Mouse (Mus musculus) neural tube, embryonic 10.5 days (tissue): ENCODE results near the gene Padi1.
A peak's percentile ranks its signal among the peaks of the same experiment; 100 is the strongest.

Source experiments
- DNase-seq: peaks from one replicate; pipeline ENCODE4 v3.0.0-alpha.2; 2017; ENCODE audit warnings: low spot score; ENCODE audit errors: extremely low spot score

The Padi1 gene

DNA sequence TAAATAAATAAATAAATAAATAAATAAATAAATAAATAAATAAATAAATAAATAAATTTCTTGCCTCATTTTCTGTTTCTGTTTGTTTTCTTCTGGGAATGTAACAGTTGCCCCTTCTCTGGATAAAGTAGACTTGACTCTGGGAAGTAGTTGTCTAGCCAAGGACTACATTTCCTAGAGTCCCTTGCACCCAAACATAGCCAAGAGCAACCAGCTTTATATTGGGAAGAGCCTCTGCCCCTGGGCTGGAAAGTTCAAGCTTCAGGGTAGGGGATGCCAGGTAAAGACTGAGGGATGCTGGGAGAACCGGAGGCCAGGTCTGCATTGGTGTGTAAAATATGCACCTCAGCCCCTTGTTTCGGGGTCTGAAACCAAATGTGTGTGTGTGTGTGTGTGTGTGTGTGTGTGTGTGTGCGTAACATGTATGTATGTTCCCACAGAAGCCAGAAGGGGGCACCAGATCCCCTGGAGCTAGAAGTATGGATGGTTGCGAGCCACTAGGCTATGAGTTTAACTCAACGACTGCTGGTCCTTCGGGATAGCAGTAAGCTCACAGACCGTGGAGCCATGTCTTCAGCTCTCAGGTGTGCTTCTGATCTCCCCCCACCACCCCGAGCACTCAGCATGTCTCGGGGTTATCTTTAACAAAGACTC is 61.2 kb downstream of the Padi1 start:
- DNase-seq: no peak

DNA sequence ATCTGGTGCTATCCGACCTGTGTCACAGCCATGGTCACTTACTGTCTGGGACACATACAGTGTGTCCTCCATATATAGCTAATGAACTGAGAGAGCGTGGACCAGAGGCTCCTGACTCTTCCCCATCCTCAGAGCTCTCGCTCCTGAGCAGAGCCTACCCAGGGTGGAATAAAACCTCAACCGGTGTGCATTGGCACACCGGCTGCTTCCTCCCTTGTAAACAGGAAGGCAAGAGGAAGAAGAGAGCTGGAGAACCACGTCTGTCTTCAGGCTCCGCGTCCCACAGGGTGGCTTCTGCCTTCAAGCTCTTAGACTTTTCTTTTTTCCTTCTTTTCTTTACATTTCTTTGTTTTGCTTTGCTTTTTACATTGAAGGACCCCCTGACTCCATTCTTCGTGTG is 62.8 kb downstream of the Padi1 start:
- no peak for DNase-seq

DNA sequence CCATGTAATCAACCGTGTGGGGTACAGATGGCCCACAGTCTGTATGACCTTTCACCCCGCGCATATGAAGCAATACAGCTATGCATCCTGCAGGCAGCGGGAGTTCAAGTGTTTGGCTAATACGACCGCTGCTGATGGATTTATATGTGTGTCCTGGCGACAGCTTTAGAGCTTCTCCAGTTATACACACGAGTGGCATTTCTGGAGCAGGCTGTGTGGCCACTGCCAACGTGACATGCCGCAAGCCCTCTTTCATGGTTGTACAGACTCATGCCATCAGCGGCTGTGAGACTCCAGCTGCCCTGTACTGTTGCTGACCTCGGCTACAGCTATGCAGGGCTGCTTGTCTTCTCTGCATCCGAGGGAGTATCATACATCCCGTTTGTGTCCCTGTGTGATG is 65.1 kb downstream of the Padi1 start:
- DNase-seq: peak; percentile 26

DNA sequence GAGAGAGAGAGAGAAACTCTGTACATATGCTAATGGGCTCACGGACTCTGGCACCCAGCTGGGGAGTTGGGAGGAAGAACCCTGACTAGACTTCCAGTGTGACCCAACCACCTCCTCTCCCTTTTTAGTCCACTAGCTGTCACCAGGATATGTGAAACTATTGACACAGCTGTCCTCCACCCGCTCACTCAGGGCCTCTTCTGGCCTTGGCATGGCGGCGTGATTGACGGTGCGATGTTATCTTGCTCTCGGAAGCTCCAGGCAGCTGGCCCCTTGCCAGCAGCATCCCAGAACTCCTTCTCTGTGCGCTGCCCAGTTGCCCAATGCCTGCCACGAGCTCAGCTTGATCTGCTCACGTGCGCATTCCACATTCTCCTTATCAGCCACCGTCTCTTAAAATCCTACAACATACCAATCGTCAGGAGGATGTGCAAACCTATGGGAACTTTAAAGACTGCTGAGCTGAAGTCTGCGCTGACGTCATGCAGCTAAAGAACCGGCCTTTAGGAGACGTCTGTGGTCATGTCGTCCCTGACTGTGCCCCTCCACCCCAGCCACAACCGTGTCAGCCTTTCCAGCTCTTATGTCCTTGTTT is 65.7 kb downstream of the Padi1 start:
- peak; percentile 60 for DNase-seq

DNA sequence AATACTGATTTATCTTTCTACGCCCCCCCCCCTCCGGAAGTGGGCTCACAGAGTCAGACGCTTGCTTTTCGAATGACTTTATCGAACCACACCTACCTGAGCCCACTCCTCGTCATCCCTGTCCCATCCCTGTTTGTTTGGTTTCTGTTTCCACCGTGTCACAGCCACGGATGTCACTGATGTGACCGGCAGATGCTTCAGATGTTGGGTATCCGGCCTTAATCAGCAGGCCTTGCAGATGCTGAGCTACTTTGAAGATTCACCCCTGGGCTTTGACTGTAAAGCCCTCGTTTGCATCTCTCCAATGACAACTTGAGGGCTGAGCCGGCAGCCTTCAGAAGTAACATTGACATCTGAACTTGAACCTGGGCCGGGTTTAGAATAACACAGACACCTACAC is 69.0 kb downstream of the Padi1 start:
- DNase-seq: no peak

DNA sequence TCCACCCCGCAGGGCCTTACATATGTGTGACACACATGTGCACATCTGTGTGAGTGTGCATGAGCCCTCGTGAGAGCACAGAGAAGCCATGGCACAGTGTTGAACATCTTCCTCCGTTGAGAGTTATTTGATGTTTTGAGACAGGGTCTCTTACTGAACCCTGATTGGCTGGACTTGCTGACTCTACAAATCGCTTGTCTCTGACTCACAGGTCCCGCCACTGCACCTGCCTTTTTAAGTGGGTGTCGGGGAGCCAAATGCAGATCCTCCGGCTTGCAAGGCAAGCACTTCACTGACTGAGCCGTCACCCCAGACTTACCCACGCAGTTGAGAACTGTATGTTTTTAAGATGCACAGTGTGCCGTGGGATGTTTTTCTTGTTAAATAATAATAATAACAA is 69.7 kb downstream of the Padi1 start:
- no peak for DNase-seq

DNA sequence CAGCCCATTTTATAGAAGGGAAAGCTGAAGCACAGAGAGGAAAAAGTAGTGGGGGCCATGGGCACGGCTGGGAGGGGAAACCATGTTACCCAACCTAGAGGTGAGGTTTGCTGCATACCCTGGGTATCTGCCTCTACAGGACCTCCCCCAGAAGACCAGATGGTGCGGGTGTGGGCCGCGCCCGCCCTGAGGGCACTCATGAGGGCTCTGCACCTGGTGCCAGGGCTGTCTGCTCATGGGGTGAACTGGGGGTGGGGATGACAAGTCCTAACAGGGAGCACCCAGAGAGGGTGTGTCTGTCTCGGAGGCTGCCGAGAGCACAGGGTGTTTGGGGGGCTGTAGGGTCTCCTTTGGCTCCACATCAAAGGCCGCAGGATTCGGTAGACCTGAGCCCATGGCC is 70.7 kb downstream of the Padi1 start:
- no peak for DNase-seq

DNA sequence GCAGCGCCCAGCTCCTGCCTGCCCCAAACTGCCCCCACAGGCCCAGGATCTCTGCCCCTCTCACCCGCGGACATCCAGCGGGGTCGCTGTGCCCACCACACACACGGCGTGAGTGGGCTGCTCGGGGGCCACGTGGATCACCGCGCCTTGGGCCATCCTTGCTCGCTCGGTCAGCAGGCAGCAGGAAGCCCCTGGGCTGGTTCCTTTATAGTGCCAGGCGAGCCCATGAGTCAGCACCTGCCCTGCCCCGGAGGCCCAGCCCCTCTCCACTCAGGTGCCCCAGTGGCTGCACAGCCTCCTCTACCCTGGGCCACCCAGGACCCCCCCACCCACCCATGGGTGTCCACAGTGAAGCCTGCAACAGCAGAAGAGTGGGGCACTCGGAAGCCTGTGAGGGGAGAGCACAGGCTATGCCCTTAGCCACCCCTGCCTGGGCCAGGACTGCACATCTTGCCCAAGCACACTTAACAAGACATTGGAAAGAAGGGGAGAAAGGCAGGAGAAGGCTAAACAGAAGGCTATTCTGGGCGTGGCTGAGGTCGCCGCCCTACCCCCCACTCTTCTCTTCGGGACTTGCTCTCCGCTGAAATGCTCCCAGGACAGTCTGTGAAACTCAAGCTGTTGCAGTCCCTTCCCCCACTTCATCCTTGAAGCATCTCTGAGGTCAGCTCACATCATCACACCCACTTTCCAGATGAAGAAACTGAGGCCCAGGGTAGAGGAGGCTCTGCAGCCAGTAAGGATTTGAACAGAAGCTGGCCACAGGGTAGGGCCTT is 71.4 kb downstream of the Padi1 start, which contains the start of gene Padi4:
Gene Padi4 (minus strand): TSS at position 212 of the 776 bp plus-strand sequence.
- DNase-seq: no peak

DNA sequence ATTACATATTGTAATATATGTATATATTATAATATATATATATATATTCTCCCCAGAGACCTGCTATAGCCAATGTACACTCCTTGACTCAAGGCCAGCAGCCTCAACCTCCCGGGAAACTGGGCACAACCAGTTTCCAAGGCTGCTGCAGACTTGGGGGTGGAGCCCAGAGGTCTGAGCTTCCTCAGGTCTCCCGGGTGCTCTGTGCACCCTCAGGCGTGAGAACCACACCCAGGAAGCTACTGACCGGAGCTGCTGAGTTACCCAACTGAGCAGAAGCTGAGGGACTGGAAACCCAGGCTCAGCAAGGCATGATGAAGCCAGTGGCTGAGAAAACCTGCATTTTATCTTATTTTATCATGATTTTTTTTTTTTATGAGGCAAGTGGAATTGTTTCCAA is 74.5 kb downstream of the Padi1 start:
- DNase-seq: no peak

DNA sequence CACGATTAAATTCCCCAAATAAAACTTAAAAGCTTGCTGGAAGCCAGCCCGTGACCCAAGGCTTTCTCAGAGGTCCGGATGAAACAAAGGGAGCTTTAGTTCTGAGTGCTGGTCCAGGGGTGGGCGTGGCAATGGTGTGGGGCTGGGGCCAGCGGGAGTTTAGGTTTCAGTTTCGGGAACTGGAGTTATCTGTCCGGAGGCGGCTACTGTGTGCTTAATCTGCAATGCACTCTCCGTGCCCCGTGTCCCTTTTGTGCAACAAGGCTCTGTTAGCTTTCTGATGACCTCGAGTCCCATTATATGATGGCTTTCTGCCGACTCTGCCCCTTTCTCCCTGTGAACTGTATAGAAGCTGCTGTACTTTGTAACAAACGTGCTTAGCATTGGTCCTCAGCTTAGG is 75.1 kb downstream of the Padi1 start:
- peak; percentile 39 for DNase-seq

DNA sequence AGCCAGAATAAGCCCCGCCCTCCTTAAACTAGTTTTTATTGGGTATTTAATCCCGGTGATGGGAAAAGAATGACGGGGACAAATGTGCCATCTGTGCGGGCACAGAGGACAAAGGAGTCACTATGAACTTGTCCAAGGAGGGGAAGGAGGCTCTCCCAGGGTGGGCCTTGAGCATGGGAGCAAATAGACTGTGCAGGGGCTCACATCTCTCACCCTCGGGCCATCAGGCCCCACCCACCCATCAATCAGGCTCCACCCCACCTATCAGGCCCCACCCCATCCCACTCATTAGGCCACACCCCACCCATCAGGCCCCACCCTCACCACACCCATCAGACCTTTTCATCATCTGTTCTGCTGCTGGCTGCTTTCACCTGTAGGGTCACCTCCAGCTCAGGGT is 76.6 kb downstream of the Padi1 start:
- DNase-seq: no peak

DNA sequence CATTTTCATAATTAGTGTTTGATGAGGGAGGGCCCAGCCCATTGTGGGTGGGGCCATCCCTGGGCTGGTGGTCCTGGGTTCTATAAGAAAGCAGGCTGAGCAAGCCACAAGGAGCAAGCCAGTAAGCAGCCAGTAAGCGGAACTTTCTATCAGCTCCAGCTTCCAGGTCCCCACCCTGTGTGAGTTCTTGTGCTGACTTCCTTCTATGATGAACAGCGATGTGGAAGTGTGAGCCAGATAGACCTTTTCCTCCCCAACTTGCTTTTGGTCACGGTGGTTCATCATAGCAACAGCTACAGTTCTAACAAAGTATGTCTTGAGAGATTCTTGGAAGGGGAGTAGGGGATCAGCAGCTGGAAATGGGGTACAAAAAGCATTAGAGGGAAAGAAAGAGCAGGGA is 79.6 kb downstream of the Padi1 start:
- DNase-seq: no peak

DNA sequence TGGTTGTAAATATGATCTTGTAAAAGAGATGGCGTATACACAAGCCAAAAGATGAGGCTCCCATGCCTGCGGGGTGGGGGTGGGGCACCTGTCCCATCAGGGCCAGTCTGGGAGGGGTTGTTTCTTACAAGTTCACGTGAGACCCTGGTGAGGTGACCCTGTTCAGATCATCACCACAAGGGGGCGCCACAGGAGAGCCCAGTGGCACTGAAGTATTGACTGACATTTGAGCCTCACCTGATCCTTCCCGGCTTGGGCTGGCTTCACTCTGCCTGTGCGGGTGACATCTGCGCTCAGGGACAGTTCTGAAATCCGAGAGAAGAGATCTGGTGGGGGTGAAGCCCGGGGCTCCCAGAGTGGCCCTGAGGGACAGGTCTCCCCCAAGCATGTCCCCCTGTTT is 82.4 kb downstream of the Padi1 start:
- DNase-seq: peak; percentile 67
